Comparison of ENCODE assay signal across 10 mouse cellular contexts in the genomic region with DNA sequence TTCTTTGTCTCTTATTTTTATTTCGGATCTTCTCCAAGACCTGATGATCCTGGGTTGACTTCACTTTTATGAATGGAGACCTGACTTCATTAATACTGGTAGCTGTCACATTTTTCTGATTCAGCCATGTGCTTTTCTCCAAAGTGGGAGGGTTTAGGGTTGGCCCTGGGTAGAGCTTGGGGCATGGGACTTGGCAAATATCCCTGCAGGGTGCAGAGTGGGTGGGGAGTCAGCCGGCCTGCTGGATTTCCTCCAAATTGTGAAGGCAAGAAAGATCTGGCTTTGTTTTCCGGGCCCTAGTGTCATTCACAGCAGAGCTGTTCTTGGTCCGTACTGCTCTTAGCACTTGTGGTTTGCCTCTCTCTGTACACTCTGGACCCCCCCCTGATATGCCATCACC.
DNase-seq lines count a peak whose midpoint lies in the region; ATAC-seq and TF ChIP-seq lines count a peak whose summit lies in the region.
"Had no signal": no experiment of that assay in that cellular context is flagged by ENCODE, and none has a peak within 500 bp of the region (broad histone marks: within the 10 kb centered on the region; RNA-seq: fewer than 3 reads in every experiment).

No protein-coding gene starts in this region.

- H3K4me3 ChIP-seq in forebrain, postnatal 0 days (ENCODE audit: low read depth, low read length), result no peak overlapping the region
- no peak overlapping the region for H3K4me3 ChIP-seq in forebrain, embryonic 12.5 days (replicated peaks)
- H3K4me3 ChIP-seq in kidney, embryonic 14.5 days (ENCODE audit: low read length), result no peak overlapping the region
- no peak overlapping the region for H3K4me3 ChIP-seq in stomach, embryonic 16.5 days (replicated peaks; ENCODE audit: low read length)

- DNase-seq in forebrain, postnatal 0 days, result peak; percentile 16
- DNase-seq in kidney, postnatal 14 days, result peak; percentile 7
- peak; percentile 15 for DNase-seq in ovary, postnatal 36 days (ENCODE audit: low spot score)
- DNase-seq in ovary, postnatal 14 days (ENCODE audit: low spot score), result no peak
- no peak for DNase-seq in gastrocnemius, postnatal 4 days (ENCODE audit: low spot score in 2 of 2)
- DNase-seq: right cerebral cortex, postnatal 25 days had no signal

- 0 out of 2 replicates have a peak, but pooled peaks cover 6% of the 10 kb centered on the region for H3K9me3 ChIP-seq in forebrain, postnatal 0 days (ENCODE audit: low read length)
- H3K9me3 ChIP-seq in forebrain, embryonic 12.5 days, result peaks cover 3% of the 10 kb centered on the region; the same call in 1 of the 2 replicates
- no peaks in the 10 kb centered on the region for H3K9me3 ChIP-seq in kidney, embryonic 14.5 days (ENCODE audit: control insufficient read depth, low read length)
- H3K9me3 ChIP-seq in stomach, embryonic 16.5 days (replicated peaks; ENCODE audit: control insufficient read depth, low read length), result no peaks in the 10 kb centered on the region

- TF ChIP-seq CTCF in forebrain, postnatal 0 days (IDR thresholded peaks at IDR 0.05; ENCODE audit: low read depth), result no peak

- H3K27me3 ChIP-seq in forebrain, postnatal 0 days (ENCODE audit: insufficient read depth, low read length), result no peaks in the 10 kb centered on the region
- no peaks in the 10 kb centered on the region for H3K27me3 ChIP-seq in forebrain, embryonic 12.5 days
- H3K27me3 ChIP-seq in kidney, embryonic 14.5 days (ENCODE audit: control insufficient read depth, insufficient read depth, low read length), result no peaks in the 10 kb centered on the region
- no peaks in the 10 kb centered on the region for H3K27me3 ChIP-seq in stomach, embryonic 16.5 days (ENCODE audit: control insufficient read depth, insufficient read depth, low read length)

- H3K9ac ChIP-seq in forebrain, postnatal 0 days, result no peak overlapping the region
- H3K9ac ChIP-seq in forebrain, embryonic 12.5 days, result no peak overlapping the region
- H3K9ac ChIP-seq in kidney, embryonic 14.5 days (ENCODE audit: low read depth, low read length), result no peak overlapping the region
- no peak overlapping the region for H3K9ac ChIP-seq in stomach, embryonic 16.5 days (ENCODE audit: low read length)

- 41% methylated on average over 4 of the region's 4 CpGs for WGBS in forebrain, postnatal 0 days
- 74% methylated on average over 4 of the region's 4 CpGs for WGBS in forebrain, embryonic 12.5 days
- WGBS in kidney, embryonic 14.5 days, result 85% methylated on average over 4 of the region's 4 CpGs
- WGBS in stomach, embryonic 16.5 days, result 50% methylated on average over 4 of the region's 4 CpGs

- no peak overlapping the region for H3K4me2 ChIP-seq in forebrain, postnatal 0 days (ENCODE audit: low read depth)
- no peak overlapping the region for H3K4me2 ChIP-seq in forebrain, embryonic 12.5 days
- no peak overlapping the region for H3K4me2 ChIP-seq in kidney, embryonic 14.5 days (replicated peaks; ENCODE audit: low read depth, low read length)
- no peak overlapping the region for H3K4me2 ChIP-seq in stomach, embryonic 16.5 days (ENCODE audit: low read depth, low read length)

- no peaks in the 10 kb centered on the region for H3K4me1 ChIP-seq in forebrain, postnatal 0 days (ENCODE audit: insufficient read depth)
- H3K4me1 ChIP-seq in forebrain, embryonic 12.5 days, result peaks cover 13% of the 10 kb centered on the region; the same call in 1 of the 2 replicates
- no peaks in the 10 kb centered on the region for H3K4me1 ChIP-seq in kidney, embryonic 14.5 days (ENCODE audit: control insufficient read depth, insufficient read depth, low read length)
- peaks cover 4% of the 10 kb centered on the region; the same call in 1 of the 2 replicates for H3K4me1 ChIP-seq in stomach, embryonic 16.5 days (ENCODE audit: control insufficient read depth, insufficient read depth, low read length)

- no peak overlapping the region for H3K27ac ChIP-seq in forebrain, postnatal 0 days (ENCODE audit: low read depth, low read length)
- H3K27ac ChIP-seq in forebrain, embryonic 12.5 days, result no peak overlapping the region
- no peak overlapping the region for H3K27ac ChIP-seq in kidney, embryonic 14.5 days (ENCODE audit: low read depth, low read length)
- H3K27ac ChIP-seq in stomach, embryonic 16.5 days (ENCODE audit: low read length), result no peak overlapping the region
- H3K27ac ChIP-seq: macrophage had no signal

- no peaks in the 10 kb centered on the region for H3K36me3 ChIP-seq in forebrain, postnatal 0 days (ENCODE audit: insufficient read depth)
- no peaks in the 10 kb centered on the region for H3K36me3 ChIP-seq in forebrain, embryonic 12.5 days (replicated peaks)
- no peaks in the 10 kb centered on the region for H3K36me3 ChIP-seq in kidney, embryonic 14.5 days (ENCODE audit: control insufficient read depth, insufficient read depth, low read length)
- H3K36me3 ChIP-seq in stomach, embryonic 16.5 days (ENCODE audit: control insufficient read depth, insufficient read depth, low read length), result no peaks in the 10 kb centered on the region

- no peak; the same call in 1 of the 2 replicates for ATAC-seq in forebrain, postnatal 0 days
- ATAC-seq in forebrain, embryonic 12.5 days (ENCODE audit: low FRiP score), result no peak
- ATAC-seq in kidney, embryonic 14.5 days (ENCODE audit: low FRiP score, low TSS enrichment), result no peak
- ATAC-seq in stomach, embryonic 16.5 days (ENCODE audit: insufficient read depth, low FRiP score), result peak; percentile 60; the same call in 1 of the 2 replicates

Comparison
In these comparisons a context has a peak if more than half of its experiments do, and no peak if none do; other contexts are left out.
1. DNase-seq: peak in forebrain, postnatal 0 days (single experiment), kidney, postnatal 14 days (single experiment) and ovary, postnatal 36 days (single experiment); none in ovary, postnatal 14 days (single experiment) and gastrocnemius, postnatal 4 days (0 of 2).